In genomic region chr9:25408518-25408917, GRCm38 (mm10) we compare ENCODE assay signal across 27 mouse cellular contexts.
DNase-seq lines count a peak whose midpoint lies in the region; TF ChIP-seq lines count a peak whose summit lies in the region.
"Had no signal": no experiment of that assay in that cellular context is flagged by ENCODE, and none has a peak within 500 bp of the region (broad histone marks: within the 10 kb centered on the region; RNA-seq: fewer than 3 reads in every experiment).

No protein-coding gene starts in this region.

- no peaks in the 10 kb centered on the region for H3K9me3 ChIP-seq in heart, embryonic 10.5 days
- no peaks in the 10 kb centered on the region for H3K9me3 ChIP-seq in hindbrain, embryonic 10.5 days
- H3K9me3 ChIP-seq: embryonic facial prominence, embryonic 13.5 days; heart, embryonic 15.5 days; hindbrain, embryonic 15.5 days; liver, embryonic 13.5 days; neural tube, embryonic 15.5 days; stomach, embryonic 15.5 days had no signal

- no peaks in the 10 kb centered on the region for H3K36me3 ChIP-seq in heart, embryonic 10.5 days
- H3K36me3 ChIP-seq in hindbrain, embryonic 10.5 days = no peaks in the 10 kb centered on the region
- H3K36me3 ChIP-seq: embryonic facial prominence, embryonic 13.5 days; heart, embryonic 15.5 days; hindbrain, embryonic 15.5 days; liver, embryonic 13.5 days; neural tube, embryonic 15.5 days; stomach, embryonic 15.5 days had no signal

- DNase-seq in heart, adult 11 months = peak; percentile 4
- DNase-seq in heart, embryonic 10.5 days (ENCODE audit: low spot score) = no peak
- peak; percentile 66 to 73 for DNase-seq in left cerebral cortex, adult 18-20 months (ENCODE audit: low spot score in 2 of 2)
- no peak for DNase-seq in left cerebral cortex, postnatal 4 days
- DNase-seq in left cerebral cortex, adult 2 months (ENCODE audit: extremely low spot score in 1 of 2, low spot score in 2 of 2) = peak; percentile 26 to 29
- DNase-seq in telencephalon, adult 2 months (ENCODE audit: low read depth, low spot score) = peak; percentile 83
- no peak for DNase-seq in hindbrain, embryonic 10.5 days (ENCODE audit: low spot score)
- DNase-seq: adrenal gland, postnatal 14 days; cerebellum, adult 8-10 months; cerebellum, postnatal 36 days; embryo, embryonic 11 days; gastrocnemius, postnatal 25 days; heart, adult 2 months; heart, postnatal 36 days; kidney, adult 9 months; kidney, postnatal 14 days; liver, embryonic 13.5 days; lung, adult 2 months; lung, postnatal 14 days; thymus, adult 18-20 months; thymus, postnatal 36 days had no signal

- H3K27me3 ChIP-seq in heart, embryonic 10.5 days (ENCODE audit: insufficient read depth, poor library complexity, severe bottlenecking) = no peaks in the 10 kb centered on the region
- no peaks in the 10 kb centered on the region for H3K27me3 ChIP-seq in hindbrain, embryonic 10.5 days (ENCODE audit: insufficient read depth, poor library complexity, severe bottlenecking)
- H3K27me3 ChIP-seq: embryonic facial prominence, embryonic 13.5 days; heart, embryonic 15.5 days; hindbrain, embryonic 15.5 days; liver, embryonic 13.5 days; neural tube, embryonic 15.5 days; stomach, embryonic 15.5 days had no signal

- no peak overlapping the region for H3K27ac ChIP-seq in heart, embryonic 10.5 days
- peak overlapping the region; percentile 65; the same call in 1 of the 2 replicates for H3K27ac ChIP-seq in left cerebral cortex, adult 2 months
- H3K27ac ChIP-seq in hindbrain, embryonic 10.5 days = no peak overlapping the region
- H3K27ac ChIP-seq: embryonic facial prominence, embryonic 13.5 days; heart, adult 2 months; heart, embryonic 15.5 days; hindbrain, embryonic 15.5 days; liver, embryonic 13.5 days; neural tube, embryonic 15.5 days; stomach, embryonic 15.5 days had no signal

- TF ChIP-seq CTCF in left cerebral cortex, adult 2 months (IDR thresholded peaks at IDR 0.05) = no peak

- intact Hi-C loops in left cerebral cortex, postnatal 4 days (cut with DNase I) = no loop called here
- intact Hi-C loops in left cerebral cortex, adult 2 months (cut with DNase I) = loop anchor here (1.0 to 5.0 kb wide), 3 partner anchors 34 to 159 kb away; no protein-coding TSS in a partner anchor

- H3K4me3 ChIP-seq in heart, embryonic 10.5 days = no peak overlapping the region
- no peak overlapping the region for H3K4me3 ChIP-seq in left cerebral cortex, adult 2 months
- H3K4me3 ChIP-seq in hindbrain, embryonic 10.5 days = no peak overlapping the region
- H3K4me3 ChIP-seq: embryonic facial prominence, embryonic 13.5 days; erythroblast, embryonic 14.5 days; heart, adult 2 months; heart, embryonic 15.5 days; hindbrain, embryonic 15.5 days; liver, embryonic 13.5 days; neural tube, embryonic 15.5 days; stomach, embryonic 15.5 days had no signal

- 81% methylated on average over 3 of the region's 3 CpGs for WGBS in heart, embryonic 10.5 days
- 87% methylated on average over 3 of the region's 3 CpGs for WGBS in hindbrain, embryonic 10.5 days

- no peaks in the 10 kb centered on the region for H3K4me1 ChIP-seq in heart, embryonic 10.5 days
- H3K4me1 ChIP-seq in hindbrain, embryonic 10.5 days (replicated peaks) = no peaks in the 10 kb centered on the region
- H3K4me1 ChIP-seq: embryonic facial prominence, embryonic 13.5 days; heart, embryonic 15.5 days; hindbrain, embryonic 15.5 days; liver, embryonic 13.5 days; neural tube, embryonic 15.5 days; stomach, embryonic 15.5 days had no signal

Comparison
In these comparisons a context has a peak if more than half of its experiments do, and no peak if none do; other contexts are left out.
1. DNase-seq: peak in heart, adult 11 months (single experiment), left cerebral cortex, adult 18-20 months (2 of 2), left cerebral cortex, adult 2 months (2 of 2) and telencephalon, adult 2 months (single experiment); none in heart, embryonic 10.5 days (single experiment), left cerebral cortex, postnatal 4 days (single experiment) and hindbrain, embryonic 10.5 days (single experiment).